Mouse (Mus musculus) large intestine, adult 2 months (tissue): ENCODE measurements around the gene Gm21454. TPM values are rescaled to one million over a fixed set of nuclear protein-coding genes. Genes with fewer than 3 reads are reported as not detected.
"Not testable (repeated sequence)": the region's sequence is repeated elsewhere in the genome, so short reads cannot be mapped to it uniquely, and the experiment has no call there.

ENCODE experiments used
- DNase-seq: peaks from one replicate; pipeline ENCODE4 v3.0.0-alpha.2; 2012; ENCODE audit warnings: low read depth, low spot score
- WGBS: fragments of 180-500 bp; shearing (Covaris S2); methylation state at CpG from one replicate; pipeline ENCODE4 v1.1.7; 2018; 5-methylcytosine and 5-hydroxymethylcytosine counted together
- polyA plus RNA-seq: library from polyadenylated mRNA; depleted of rRNA; stranded (reverse); fragments of >200 nt; gene quantifications from 2 replicates; pipeline ENCODE4 v1.2.3, GENCODE M21; 2012; rRNA removed

Gm21454 gene
- not detected in 2 replicates for polyA plus RNA-seq

GRCm38 (mm10) chrY:13252091-13252490 lies at the start of gene Gm21454, which contains the start of gene Gm21440:
Gm21454 (plus strand) TSS chrY:13252442.
Gm21440 (plus strand) TSS chrY:13252391.
- not testable (repeated sequence) for DNase-seq

- no CpG with 5 or more reads among the region's 3 CpGs for WGBS
- DNase-seq, result not testable (repeated sequence)
Observed at GRCm38 (mm10) chrY:13223828-13224227, 28.4 kb upstream of the Gm21454 start, which contains the start of gene Gm21828. Gm21828 (minus strand) TSS chrY:13223928.

GRCm38 (mm10) chrY:13348963-13349362 lies 96.7 kb downstream of the Gm21454 start, which contains the start of gene Gm21725:
Gm21725 (minus strand) TSS chrY:13349063.
- WGBS, result no CpG with 5 or more reads among the region's 3 CpGs
- not testable (repeated sequence) for DNase-seq

Other genes with a start within 250 kb of the Gm21454 start
- gene Gm20807, start 209.6 kb upstream of the Gm21454 start, polyA plus RNA-seq, result not detected in 2 replicates
- gene Gm21891, start 119.0 kb upstream of the Gm21454 start, polyA plus RNA-seq, result not detected in 2 replicates
- gene Gm21425, start 90.5 kb upstream of the Gm21454 start, polyA plus RNA-seq, result not detected in 2 replicates
- not detected in 2 replicates for gene Gm21828, start 28.5 kb upstream of the Gm21454 start, polyA plus RNA-seq
- not detected in 2 replicates for gene Gm21440, start 51 bp upstream of the Gm21454 start, polyA plus RNA-seq
- not detected in 2 replicates for gene Gm21725, start 96.6 kb downstream of the Gm21454 start, polyA plus RNA-seq
- gene Gm21866, start 213.1 kb downstream of the Gm21454 start, polyA plus RNA-seq, result not detected in 2 replicates
- not detected in 2 replicates for gene Gm20773, start 241.6 kb downstream of the Gm21454 start, polyA plus RNA-seq